Mouse (Mus musculus): ENCODE measurements around the gene Gm37419.

DNA sequence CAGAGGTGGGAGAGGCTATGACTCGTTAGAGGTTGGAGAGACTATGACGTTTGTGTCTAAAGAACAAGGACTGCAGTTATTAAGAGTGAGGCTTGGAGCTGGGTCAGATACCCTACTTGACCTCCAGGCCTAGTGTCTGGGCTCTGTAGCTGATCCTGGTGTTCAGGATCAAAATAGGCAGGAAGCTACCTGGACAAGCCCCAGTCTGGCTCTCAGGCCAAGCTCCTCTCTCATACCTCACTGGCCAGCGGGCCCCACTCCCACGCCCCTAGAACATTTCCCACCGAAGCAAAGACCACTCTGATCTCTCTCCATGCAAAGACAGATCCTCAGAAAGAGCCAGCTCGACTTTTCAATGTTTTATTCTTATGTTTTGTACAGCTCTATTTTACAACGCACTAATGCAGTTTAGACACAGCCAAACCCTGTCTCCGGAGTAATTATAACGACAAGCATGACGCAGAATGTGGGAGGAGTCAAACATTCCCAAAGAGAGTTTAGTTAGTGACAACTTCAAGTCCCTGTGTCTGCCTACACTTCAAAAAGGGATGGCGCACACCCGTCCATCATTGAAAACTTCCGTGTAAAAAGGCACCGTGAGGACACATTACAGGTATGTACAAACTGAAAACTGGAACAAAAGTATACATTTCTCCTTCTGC, 23.4 kb upstream of the Gm37419 start:
- TF ChIP-seq CTCF (conservative IDR thresholded peaks at IDR 0.05; ENCODE audit: insufficient read depth, insufficient read length, low read depth, low read length) (no peak), POLR2A (IDR thresholded peaks at IDR 0.05; ENCODE audit: low read depth, low read length) (no peak)
